Mouse (Mus musculus): Measurements from ENCODE around the gene Pitpnc1. TPM values are rescaled to one million over a fixed set of nuclear protein-coding genes. Genes with fewer than 3 reads are reported as not detected.

The Pitpnc1 gene
- total RNA-seq, 2 experiments from 2014 or later, result 89.2 TPM

- no peak for DNase-seq
Measured at GRCm38 (mm10) chr11:107408886-107409285, 61.6 kb downstream of the Pitpnc1 start.

- DNase-seq, result no peak
Measured at GRCm38 (mm10) chr11:107407698-107408097, 62.8 kb downstream of the Pitpnc1 start.

DNA sequence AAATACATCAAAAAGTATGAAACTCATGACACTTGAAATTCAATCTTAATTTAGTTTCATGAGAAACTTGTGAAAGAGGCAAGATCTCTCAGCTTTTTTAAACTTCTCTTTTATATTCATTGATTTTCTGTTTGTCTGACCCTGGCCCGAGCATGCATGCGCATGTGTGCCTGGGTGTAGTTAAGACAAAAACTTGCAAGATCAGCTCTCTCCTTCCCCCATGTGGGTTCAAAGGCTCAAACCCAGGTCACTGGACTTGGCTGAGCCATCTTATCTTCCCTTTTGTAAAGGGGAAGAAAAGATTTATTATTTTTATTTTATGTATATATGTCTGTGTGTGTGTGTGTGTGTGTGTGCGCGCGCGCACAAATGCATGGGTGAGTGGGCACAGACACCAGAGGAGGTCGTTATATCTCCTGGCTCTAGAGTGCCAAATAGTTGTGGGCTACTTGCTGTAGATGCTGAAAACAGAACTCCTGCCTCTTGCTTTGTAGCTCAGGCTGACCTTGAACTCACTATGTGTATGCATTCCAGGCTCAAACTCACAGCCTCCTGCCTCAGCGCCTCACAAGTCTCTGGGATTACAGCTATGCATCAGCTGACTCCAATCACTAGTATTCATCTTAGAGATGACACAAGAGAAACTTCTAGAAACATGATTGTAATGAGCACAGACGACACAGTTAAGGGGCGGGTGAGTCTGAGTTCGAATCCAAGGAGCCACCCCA, 64.7 kb downstream of the Pitpnc1 start:
- DNase-seq, result no peak

GRCm38 (mm10) chr11:107403309-107403708, 67.2 kb downstream of the Pitpnc1 start:
- DNase-seq, result no peak

- no peak for DNase-seq
Measured at GRCm38 (mm10) chr11:107401839-107402590, 68.5 kb downstream of the Pitpnc1 start.

DNA sequence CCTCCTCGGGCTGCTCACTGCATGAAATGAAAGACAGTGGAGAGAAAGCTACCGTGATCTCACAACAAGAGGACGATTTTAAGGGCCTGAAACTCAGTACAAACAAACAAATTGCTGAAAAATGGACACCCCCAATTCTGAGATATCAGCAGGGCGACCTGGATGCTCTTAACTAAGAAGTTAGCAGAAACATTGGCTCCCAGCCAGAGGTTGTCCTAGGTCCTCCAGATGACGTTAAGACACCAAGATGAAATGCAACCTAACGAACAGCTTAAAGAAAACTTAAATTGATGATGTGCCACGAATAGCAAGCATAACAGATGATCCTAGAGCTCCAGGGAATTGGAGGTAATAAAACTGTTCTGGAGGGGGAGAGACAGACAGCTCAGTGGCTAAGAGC, 69.7 kb downstream of the Pitpnc1 start:
- DNase-seq, result no peak

DNA sequence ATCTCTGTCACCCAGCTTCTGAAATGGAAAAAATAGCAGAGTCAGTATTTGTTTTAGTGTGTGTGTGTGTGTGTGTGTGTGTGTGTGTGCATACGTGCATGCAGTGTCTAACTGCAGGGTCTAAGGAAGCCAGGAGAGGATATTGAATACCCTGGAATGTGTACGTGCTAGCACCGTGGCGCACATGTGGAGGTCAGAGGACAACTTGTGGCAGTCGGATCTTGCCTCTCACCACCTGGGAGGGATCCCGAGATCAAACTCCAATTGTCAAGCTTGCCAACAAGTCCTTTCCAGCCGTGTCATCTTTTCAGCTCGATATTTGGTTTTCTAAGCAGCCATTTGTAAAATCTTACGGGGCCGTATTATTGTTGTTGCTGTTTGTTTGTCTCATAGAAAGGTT, 70.5 kb downstream of the Pitpnc1 start:
- no peak for DNase-seq

DNA sequence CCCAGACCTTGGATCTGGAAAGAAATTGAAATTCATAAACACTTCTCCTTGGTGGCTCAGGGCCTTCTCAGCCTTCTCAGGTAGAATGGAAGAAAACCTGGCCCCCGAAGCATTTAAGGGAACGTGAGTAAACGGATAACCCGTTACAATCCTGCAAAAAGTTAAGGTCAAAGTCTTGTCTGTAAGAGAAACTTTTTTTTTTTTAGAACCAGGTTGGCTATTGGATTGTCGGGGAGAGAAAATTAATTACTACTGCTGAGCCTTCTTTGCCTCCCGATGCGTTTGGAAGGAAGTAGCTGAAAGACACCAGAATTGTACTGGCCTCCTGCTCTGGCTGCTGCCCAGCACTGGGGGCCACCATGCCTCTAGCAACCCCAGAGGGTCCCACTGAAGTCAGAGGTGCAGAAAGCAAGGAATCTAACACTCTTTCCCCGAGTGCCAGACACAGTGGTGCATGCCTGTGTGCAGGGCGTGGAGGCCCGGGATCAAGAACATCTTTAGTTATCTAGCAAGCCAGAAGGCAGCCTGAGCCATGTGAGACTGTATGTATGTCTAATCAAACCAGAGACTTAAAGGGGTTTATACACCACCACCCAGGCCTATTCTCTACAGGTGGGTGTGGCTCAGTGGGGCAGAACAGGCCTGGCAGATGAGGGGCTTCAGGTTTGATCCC, 73.0 kb downstream of the Pitpnc1 start:
- no peak for DNase-seq

DNA sequence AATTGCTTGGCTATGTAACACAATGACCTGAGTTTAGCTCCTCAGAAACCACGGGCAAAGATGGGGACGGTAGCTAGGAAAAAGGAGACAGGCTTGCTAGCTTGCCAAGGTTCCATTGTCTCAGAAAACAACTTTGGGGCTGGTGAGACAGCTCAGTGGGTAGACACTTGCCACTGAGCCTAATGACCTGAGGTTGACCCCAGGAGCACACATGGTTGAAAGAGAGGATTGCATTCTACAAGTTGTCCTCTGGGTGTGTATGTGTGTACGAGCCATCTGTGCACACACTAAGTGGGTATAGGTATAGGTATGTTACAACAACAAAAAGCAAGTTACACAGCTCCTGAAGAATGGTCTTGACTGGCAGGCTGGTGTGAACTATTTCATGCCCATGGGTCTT, 76.3 kb downstream of the Pitpnc1 start:
- DNase-seq, result no peak

DNA sequence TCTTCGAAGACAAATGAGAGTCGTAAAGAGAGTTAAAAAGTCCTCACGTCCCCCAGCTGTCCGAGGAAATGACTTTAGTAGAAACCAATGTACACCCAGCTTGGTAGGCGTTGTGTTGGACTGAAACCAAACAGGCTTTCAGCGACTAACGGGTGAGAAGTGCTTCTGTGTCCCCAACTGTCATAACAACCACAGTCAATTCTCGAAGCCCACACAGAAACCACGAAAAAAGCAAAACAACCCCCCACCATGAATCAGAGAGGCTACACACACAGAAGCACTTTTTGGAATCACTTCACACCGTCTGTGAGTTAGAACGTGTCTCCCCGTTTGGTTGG, 76.7 kb downstream of the Pitpnc1 start:
- DNase-seq, result no peak

GRCm38 (mm10) chr11:107393154-107393827, 77.2 kb downstream of the Pitpnc1 start:
- DNase-seq, result no peak

DNA sequence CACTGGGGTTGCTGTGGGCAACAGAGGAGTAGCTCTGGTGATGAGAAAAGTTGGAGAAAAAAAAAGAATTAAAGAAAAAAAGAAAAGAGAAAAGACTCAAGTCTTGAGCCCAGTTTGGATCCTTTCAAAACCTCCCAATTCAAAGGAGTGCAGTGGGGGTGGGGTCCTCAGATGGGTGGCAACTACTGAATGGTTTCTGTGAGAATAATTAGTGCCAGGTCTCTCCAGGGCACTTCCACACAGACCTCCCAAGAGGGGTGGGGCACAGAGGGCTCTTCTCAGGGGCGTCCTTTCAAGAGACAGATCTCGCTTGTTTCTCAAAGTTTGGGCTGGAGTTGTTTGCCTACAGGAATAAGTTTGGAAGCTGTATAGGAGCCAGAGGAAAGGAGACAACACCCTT, 80.0 kb downstream of the Pitpnc1 start:
- no peak for DNase-seq

DNA sequence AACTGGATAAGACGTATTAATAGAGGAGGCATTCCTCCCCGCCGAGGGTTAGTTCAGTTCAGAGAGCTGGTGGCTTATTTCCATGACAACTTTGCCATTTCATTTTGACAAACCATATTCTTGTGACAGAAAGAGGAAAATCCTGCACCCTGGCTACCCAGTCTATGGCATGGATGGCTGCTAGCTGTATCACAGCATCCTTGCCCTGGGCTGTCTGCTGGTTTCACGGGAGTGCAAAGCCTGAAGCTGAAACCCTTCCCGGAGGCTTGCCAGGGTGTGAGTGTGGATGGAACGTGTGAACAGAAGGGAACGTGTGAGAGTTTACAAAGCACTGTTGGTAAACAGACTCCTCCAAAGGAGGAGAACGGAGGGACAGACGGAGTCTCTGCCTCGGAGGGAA, 80.5 kb downstream of the Pitpnc1 start:
- no peak for DNase-seq

DNA sequence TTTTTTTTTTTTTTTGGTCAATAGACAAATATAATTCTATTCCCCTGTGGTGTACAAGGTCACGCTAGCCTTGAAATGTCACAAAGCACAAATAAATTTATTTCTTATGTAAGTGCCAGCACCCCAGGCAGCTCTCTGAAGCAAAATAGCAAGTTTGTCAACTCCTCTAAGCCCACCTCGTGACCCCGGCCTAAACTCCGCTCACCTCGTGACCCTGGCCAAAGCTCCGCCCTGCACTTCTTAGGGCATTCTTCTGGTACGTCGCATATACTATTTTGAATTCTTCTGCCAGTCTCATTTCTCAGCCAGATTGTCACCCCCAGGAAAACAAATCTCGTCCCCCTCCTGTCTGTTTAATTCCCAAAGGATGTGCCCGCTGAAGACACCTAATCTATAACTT, 84.0 kb downstream of the Pitpnc1 start:
- DNase-seq, result no peak

DNA sequence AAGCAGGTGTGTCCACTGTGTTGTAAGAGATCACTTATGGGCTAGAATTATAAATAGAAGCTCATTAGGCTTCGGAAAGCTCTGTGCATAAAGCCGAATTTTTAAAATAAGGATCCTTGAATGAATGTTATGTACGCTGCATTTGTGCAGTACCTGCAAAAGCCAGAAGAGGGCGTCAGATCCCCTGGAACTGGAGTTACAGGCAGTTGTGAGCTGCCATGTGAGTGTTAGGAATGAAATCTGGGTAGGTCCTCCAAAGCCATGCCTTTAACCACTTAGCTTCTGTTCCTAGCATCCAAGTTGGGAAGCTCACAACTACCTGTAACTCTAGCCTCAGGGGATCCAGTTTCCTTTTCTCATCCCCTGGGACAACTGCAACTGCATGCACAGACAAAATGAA, 85.2 kb downstream of the Pitpnc1 start:
- DNase-seq, result no peak

DNA sequence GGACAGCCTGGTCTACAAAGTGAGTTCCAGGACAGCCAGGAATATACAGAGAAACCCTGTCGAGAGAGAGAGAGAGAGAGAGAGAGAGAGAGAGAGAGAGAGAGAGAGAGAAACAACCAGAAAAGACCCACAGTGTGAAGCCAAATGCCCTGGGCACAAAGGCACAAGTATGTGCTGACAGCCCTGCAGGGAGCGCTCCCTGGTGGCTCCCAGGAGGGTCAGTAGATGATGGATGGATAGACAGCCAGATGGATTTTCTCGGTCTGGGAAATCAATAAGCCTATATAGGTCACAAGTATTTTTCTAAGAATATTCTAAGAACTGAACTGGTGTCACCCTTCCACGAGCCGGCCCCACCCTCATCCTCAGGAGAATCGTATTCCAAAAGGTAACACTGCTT, 86.5 kb downstream of the Pitpnc1 start:
- DNase-seq, result no peak

- DNase-seq, result peak; percentile 26
Measured at GRCm38 (mm10) chr11:107379965-107380364, 90.5 kb downstream of the Pitpnc1 start.

GRCm38 (mm10) chr11:107379089-107379845, 91.2 kb downstream of the Pitpnc1 start:
- DNase-seq, result peak; percentile 82

- no peak for DNase-seq
Measured at GRCm38 (mm10) chr11:107377326-107377725, 93.2 kb downstream of the Pitpnc1 start.

DNA sequence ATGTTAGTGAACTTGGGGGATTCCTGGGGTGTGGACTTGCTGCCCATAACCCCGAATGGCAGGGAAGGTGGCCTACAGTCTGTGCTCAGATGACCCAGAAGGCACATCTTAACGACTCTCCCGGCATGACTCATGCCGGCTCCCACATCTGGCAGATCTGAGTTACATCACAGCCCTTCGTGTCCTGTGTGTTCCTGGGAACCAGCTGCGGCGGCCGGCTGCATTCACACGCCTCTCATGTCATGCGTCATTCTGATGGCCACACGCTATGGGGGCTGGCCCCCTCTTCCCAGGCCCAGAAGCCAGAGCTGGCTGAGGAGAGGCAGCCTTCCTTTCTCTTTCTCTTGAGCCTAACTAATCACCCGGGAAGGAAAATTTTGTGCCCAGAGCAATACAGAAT, 94.2 kb downstream of the Pitpnc1 start:
- DNase-seq, result peak; percentile 78

GRCm38 (mm10) chr11:107375816-107376215, 94.7 kb downstream of the Pitpnc1 start:
- DNase-seq, result no peak

GRCm38 (mm10) chr11:107373569-107373968, 96.9 kb downstream of the Pitpnc1 start:
- no peak for DNase-seq

Data from gastrocnemius, postnatal 25 days (tissue).